Mouse (Mus musculus): Measurements from ENCODE around the gene Cntn2. TPM values are rescaled to one million over a fixed set of nuclear protein-coding genes. Genes with fewer than 3 reads are reported as not detected.

Cntn2 gene
- polyA plus RNA-seq (2017; shearing (Covaris generic)), result 0.10 TPM

GRCm38 (mm10) chr1:132542762-132543306 is at the start of gene Cntn2:
Gene Cntn2, minus strand, starts transcription at chr1:132543256.

GRCm38 (mm10) chr1:132506058-132506457 is 37.0 kb downstream of the Cntn2 start, which contains the start of gene Tmem81:
Gene Tmem81, plus strand, starts transcription at chr1:132506230.

GRCm38 (mm10) chr1:132476928-132477691 is 65.9 kb downstream of the Cntn2 start, which contains the start of gene Rbbp5:
Gene Rbbp5, plus strand, starts transcription at chr1:132477365.

Other genes with a start within 250 kb of the Cntn2 start
- gene Klhdc8a, start 244.6 kb downstream of the Cntn2 start, polyA plus RNA-seq (2017; shearing (Covaris generic)), result not detected
- 3.8 TPM for gene Nuak2, start 227.1 kb downstream of the Cntn2 start, polyA plus RNA-seq (2017; shearing (Covaris generic))
- 0.32 TPM for gene Tmcc2, start 152.0 kb downstream of the Cntn2 start, polyA plus RNA-seq (2017; shearing (Covaris generic))
- 8.1 TPM for gene Dstyk, start 125.7 kb downstream of the Cntn2 start, polyA plus RNA-seq (2017; shearing (Covaris generic))
- gene Rbbp5, start 65.9 kb downstream of the Cntn2 start, polyA plus RNA-seq (2017; shearing (Covaris generic)), result 35.1 TPM
- 2.9 TPM for gene Tmem81, start 37.0 kb downstream of the Cntn2 start, polyA plus RNA-seq (2017; shearing (Covaris generic))
- 0.20 TPM for gene Nfasc, start 198.5 kb upstream of the Cntn2 start, polyA plus RNA-seq (2017; shearing (Covaris generic))

Data from effector memory CD4-positive, alpha-beta T cell, adult 7 months (primary cell).